Mouse (Mus musculus) fibroblast of lung, adult 2 months (primary cell): Measurements from ENCODE around the gene Kcnip1.

ENCODE experiments used
- DNase-seq: peaks from one replicate; pipeline ENCODE4 v3.0.0-alpha.2; 2011; ENCODE audit warnings: low read depth

Kcnip1 gene

GRCm38 (mm10) chr11:33827085-33827828 lies 165.7 kb downstream of the Kcnip1 start:
- no peak for DNase-seq

- DNase-seq: no peak
Observed at GRCm38 (mm10) chr11:33824739-33825138, 168.2 kb downstream of the Kcnip1 start.

GRCm38 (mm10) chr11:33821331-33821730 lies 171.6 kb downstream of the Kcnip1 start:
- no peak for DNase-seq

- DNase-seq: no peak
Observed at GRCm38 (mm10) chr11:33820876-33821275, 172.1 kb downstream of the Kcnip1 start.

- DNase-seq: no peak
Observed at GRCm38 (mm10) chr11:33818861-33819503, 174.0 kb downstream of the Kcnip1 start.

GRCm38 (mm10) chr11:33816020-33816419 lies 176.9 kb downstream of the Kcnip1 start:
- no peak for DNase-seq

GRCm38 (mm10) chr11:33810105-33810504 lies 182.8 kb downstream of the Kcnip1 start:
- DNase-seq: no peak

GRCm38 (mm10) chr11:33803093-33803492 lies 189.9 kb downstream of the Kcnip1 start:
- no peak for DNase-seq

GRCm38 (mm10) chr11:33800436-33801088 lies 192.4 kb downstream of the Kcnip1 start:
- peak; percentile 16 for DNase-seq

GRCm38 (mm10) chr11:33799933-33800332 lies 193.0 kb downstream of the Kcnip1 start:
- DNase-seq: no peak

GRCm38 (mm10) chr11:33798094-33798648 lies 194.8 kb downstream of the Kcnip1 start:
- no peak for DNase-seq

- no peak for DNase-seq
Observed at GRCm38 (mm10) chr11:33787362-33787761, 205.6 kb downstream of the Kcnip1 start.

- DNase-seq: no peak
Observed at GRCm38 (mm10) chr11:33786572-33786971, 206.4 kb downstream of the Kcnip1 start.

GRCm38 (mm10) chr11:33781561-33781971 lies 211.4 kb downstream of the Kcnip1 start:
- no peak for DNase-seq

GRCm38 (mm10) chr11:33780263-33780662 lies 212.7 kb downstream of the Kcnip1 start:
- no peak for DNase-seq

GRCm38 (mm10) chr11:33772615-33773141 lies 220.3 kb downstream of the Kcnip1 start:
- DNase-seq: no peak

GRCm38 (mm10) chr11:33772043-33772442 lies 220.9 kb downstream of the Kcnip1 start:
- no peak for DNase-seq

- DNase-seq: peak; percentile 22
Observed at GRCm38 (mm10) chr11:33766976-33767938, 225.7 kb downstream of the Kcnip1 start.

- DNase-seq: no peak
Observed at GRCm38 (mm10) chr11:33761201-33761755, 231.7 kb downstream of the Kcnip1 start.

- no peak for DNase-seq
Observed at GRCm38 (mm10) chr11:33756624-33757023, 236.3 kb downstream of the Kcnip1 start.

- DNase-seq: peak; percentile 30
Observed at GRCm38 (mm10) chr11:33752431-33752873, 240.5 kb downstream of the Kcnip1 start.
